ENCODE assay signal across 13 mouse cellular contexts in genomic region chr1:190898899-190899575, GRCm38 (mm10). TPM values are rescaled to one million over a fixed set of nuclear protein-coding genes. Genes with fewer than 3 reads are reported as not detected.
DNase-seq lines count a peak whose midpoint lies in the region; ATAC-seq and TF ChIP-seq lines count a peak whose summit lies in the region.
"Had no signal": no experiment of that assay in that cellular context is flagged by ENCODE, and none has a peak within 500 bp of the region (broad histone marks: within the 10 kb centered on the region; RNA-seq: fewer than 3 reads in every experiment).

No protein-coding gene starts in this region.

- no peak overlapping the region for H3K9ac ChIP-seq in embryonic facial prominence, embryonic 14.5 days (ENCODE audit: low read depth, low read length)
- H3K9ac ChIP-seq in limb, embryonic 13.5 days, result no peak overlapping the region
- H3K9ac ChIP-seq in midbrain, embryonic 15.5 days, result no peak overlapping the region
- H3K9ac ChIP-seq: liver, embryonic 14.5 days had no signal

- H3K9me3 ChIP-seq in embryonic facial prominence, embryonic 14.5 days (ENCODE audit: control insufficient read depth, low read length), result no peaks in the 10 kb centered on the region
- no peaks in the 10 kb centered on the region for H3K9me3 ChIP-seq in limb, embryonic 13.5 days
- no peaks in the 10 kb centered on the region for H3K9me3 ChIP-seq in midbrain, embryonic 15.5 days

- H3K36me3 ChIP-seq in embryonic facial prominence, embryonic 14.5 days (ENCODE audit: control insufficient read depth, insufficient read depth, low read length), result peaks cover 39% of the 10 kb centered on the region; the same call in 1 of the 2 replicates
- H3K36me3 ChIP-seq in limb, embryonic 13.5 days, result peaks cover 46% of the 10 kb centered on the region
- peaks cover 20% of the 10 kb centered on the region; the same call in 1 of the 2 replicates for H3K36me3 ChIP-seq in midbrain, embryonic 15.5 days (replicated peaks)

- TF ChIP-seq CTCF in layer of hippocampus, adult 2 months (conservative IDR thresholded peaks at IDR 0.05), result no peak

- DNase-seq in heart, adult 18-20 months, result peak; percentile 11 to 13
- DNase-seq in heart, postnatal 36 days, result no peak
- peak; percentile 42 for DNase-seq in embryonic facial prominence, embryonic 14.5 days (ENCODE audit: low spot score)
- no peak for DNase-seq in layer of hippocampus, adult 2 months (ENCODE audit: low spot score in 2 of 2)
- no peak for DNase-seq in kidney, postnatal 36 days
- DNase-seq: cerebellum, postnatal 36 days; kidney, adult 2 months; layer of hippocampus, postnatal 36 days; thymus, postnatal 25 days had no signal

- peak; percentile 71; the same call in 1 of the 2 replicates for ATAC-seq in embryonic facial prominence, embryonic 14.5 days (ENCODE audit: low read depth)
- peak; percentile 48; the same call in 1 of the 2 replicates for ATAC-seq in limb, embryonic 13.5 days (ENCODE audit: low FRiP score, low read depth)
- ATAC-seq in megakaryocyte, adult 5-6 weeks (ENCODE audit: poor library complexity, severe bottlenecking), result peak; percentile 51
- ATAC-seq in midbrain, embryonic 15.5 days (replicated peaks), result no peak

- H3K27me3 ChIP-seq in embryonic facial prominence, embryonic 14.5 days (replicated peaks; ENCODE audit: control insufficient read depth, insufficient read depth, low read length), result no peaks in the 10 kb centered on the region
- no peaks in the 10 kb centered on the region for H3K27me3 ChIP-seq in limb, embryonic 13.5 days
- H3K27me3 ChIP-seq in midbrain, embryonic 15.5 days (replicated peaks), result no peaks in the 10 kb centered on the region

- WGBS in embryonic facial prominence, embryonic 14.5 days, result 80% methylated on average over 9 of the region's 9 CpGs
- WGBS in limb, embryonic 13.5 days, result 64% methylated on average over 9 of the region's 9 CpGs
- 93% methylated on average over 9 of the region's 9 CpGs for WGBS in midbrain, embryonic 15.5 days

- H3K4me3 ChIP-seq in embryonic facial prominence, embryonic 14.5 days (ENCODE audit: low read depth, low read length), result no peak overlapping the region
- H3K4me3 ChIP-seq in limb, embryonic 13.5 days, result no peak overlapping the region
- no peak overlapping the region for H3K4me3 ChIP-seq in layer of hippocampus, adult 2 months
- H3K4me3 ChIP-seq in midbrain, embryonic 15.5 days, result no peak overlapping the region

- H3K27ac ChIP-seq in embryonic facial prominence, embryonic 14.5 days (replicated peaks; ENCODE audit: low read depth, low read length), result no peak overlapping the region
- H3K27ac ChIP-seq in limb, embryonic 13.5 days, result peak overlapping the region; percentile 39; the same call in 1 of the 2 replicates
- no peak overlapping the region for H3K27ac ChIP-seq in layer of hippocampus, adult 2 months
- no peak overlapping the region for H3K27ac ChIP-seq in midbrain, embryonic 15.5 days
- H3K27ac ChIP-seq: liver, embryonic 14.5 days had no signal

- no peak overlapping the region for H3K4me2 ChIP-seq in embryonic facial prominence, embryonic 14.5 days (ENCODE audit: low read depth, low read length)
- H3K4me2 ChIP-seq in limb, embryonic 13.5 days (replicated peaks), result no peak overlapping the region
- H3K4me2 ChIP-seq in midbrain, embryonic 15.5 days, result no peak overlapping the region

- intact Hi-C loops in heart, postnatal 36 days (cut with DNase I), result no loop called here

- H3K4me1 ChIP-seq in embryonic facial prominence, embryonic 14.5 days (ENCODE audit: control insufficient read depth, insufficient read depth, low read length), result no peaks in the 10 kb centered on the region
- peaks cover 18% of the 10 kb centered on the region for H3K4me1 ChIP-seq in limb, embryonic 13.5 days
- no peaks in the 10 kb centered on the region for H3K4me1 ChIP-seq in midbrain, embryonic 15.5 days

RNA-seq across cellular contexts. Expression of gene Rps6kc1, which starts 12.5 kb away (rescaled TPM):
- 10 to 100 TPM; 16.6 to 19.8 TPM for total RNA-seq in heart, adult 18-20 months (2021)
- total RNA-seq in heart, postnatal 36 days (2021), result 10 to 100 TPM; 17.4 to 17.9 TPM
- 15.4 and 18.5 TPM in 2 replicates for polyA plus RNA-seq in embryonic facial prominence, embryonic 14.5 days (2014; fragmentation: Nextera tagmentation; extraction: Ambion mirVana)
- 17.2 and 17.3 TPM in 2 replicates for polyA plus RNA-seq in limb, embryonic 13.5 days (2015; fragmentation: Nextera tagmentation; extraction: Ambion mirVana)
- total RNA-seq in megakaryocyte, adult 5-6 weeks (2015), result 6.8 and 7.1 TPM in 2 replicates
- total RNA-seq in megakaryocyte, adult 5-6 weeks (2017), result 10.0 and 15.6 TPM in 2 replicates
- total RNA-seq in layer of hippocampus, adult 2 months (2021), result 10 to 100 TPM; 83.7 to 85.8 TPM
- 34.6 and 36.9 TPM in 2 replicates for polyA plus RNA-seq in midbrain, embryonic 15.5 days (2015; fragmentation: Nextera tagmentation; extraction: Ambion mirVana)

RNA-seq across cellular contexts. Expression of gene Angel2, which starts 25.9 kb away (rescaled TPM):
- total RNA-seq in heart, adult 18-20 months (2021), result 10 to 100 TPM; 23.2 to 28.2 TPM
- total RNA-seq in heart, postnatal 36 days (2021), result 10 to 100 TPM; 27.9 to 29.9 TPM
- 37.4 and 41.5 TPM in 2 replicates for polyA plus RNA-seq in embryonic facial prominence, embryonic 14.5 days (2014; fragmentation: Nextera tagmentation; extraction: Ambion mirVana)
- 55.1 and 55.3 TPM in 2 replicates for polyA plus RNA-seq in limb, embryonic 13.5 days (2015; fragmentation: Nextera tagmentation; extraction: Ambion mirVana)
- total RNA-seq in megakaryocyte, adult 5-6 weeks (2015), result 24.1 and 31.6 TPM in 2 replicates
- total RNA-seq in megakaryocyte, adult 5-6 weeks (2017), result 28.3 and 31.6 TPM in 2 replicates
- total RNA-seq in layer of hippocampus, adult 2 months (2021), result 10 to 100 TPM; 53.1 to 60.0 TPM
- 51.5 and 53.2 TPM in 2 replicates for polyA plus RNA-seq in midbrain, embryonic 15.5 days (2015; fragmentation: Nextera tagmentation; extraction: Ambion mirVana)

Comparison
In these comparisons a context has a peak if more than half of its experiments do, and no peak if none do; other contexts are left out.
1. DNase-seq: peak in heart, adult 18-20 months (2 of 2) and embryonic facial prominence, embryonic 14.5 days (single experiment); none in heart, postnatal 36 days (0 of 2), layer of hippocampus, adult 2 months (0 of 2) and kidney, postnatal 36 days (0 of 2).
2. RNA of gene Rps6kc1, which starts 12.5 kb away (total RNA-seq): 83.7 to 85.8 TPM in layer of hippocampus, adult 2 months; 16.6 to 19.8 TPM in heart, adult 18-20 months, 17.4 to 17.9 TPM in heart, postnatal 36 days and 6.8 to 15.6 TPM in megakaryocyte, adult 5-6 weeks; every median in the first group is over 4 times any median in the second.